Mouse (Mus musculus): ENCODE data around the gene Gabrr1.
"Not testable (repeated sequence)": the region's sequence is repeated elsewhere in the genome, so short reads cannot be mapped to it uniquely, and the experiment has no call there.

Gene Gabrr1

DNA sequence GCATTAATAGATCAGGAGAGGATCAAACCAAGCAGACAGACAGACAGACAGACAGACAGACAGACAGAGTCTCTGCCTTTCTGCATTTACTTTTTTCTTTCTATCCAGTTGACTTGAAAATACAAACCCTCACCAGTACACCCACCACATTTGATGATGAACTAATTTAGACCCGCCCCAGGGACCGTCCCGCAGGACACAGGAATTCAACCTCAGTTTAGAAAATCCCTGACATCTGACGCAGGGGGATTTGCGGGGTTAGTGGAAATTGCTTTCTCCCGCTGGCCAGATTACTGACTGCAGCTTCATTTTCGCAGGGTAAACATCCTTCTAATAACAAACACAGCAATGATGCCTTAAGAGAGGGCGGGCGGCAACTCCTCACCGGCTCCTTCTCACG, at the start of gene Gabrr1:
TSS of gene Gabrr1 (plus strand) at position 301 of the 400 bp plus-strand sequence.
- no peak for DNase-seq

DNA sequence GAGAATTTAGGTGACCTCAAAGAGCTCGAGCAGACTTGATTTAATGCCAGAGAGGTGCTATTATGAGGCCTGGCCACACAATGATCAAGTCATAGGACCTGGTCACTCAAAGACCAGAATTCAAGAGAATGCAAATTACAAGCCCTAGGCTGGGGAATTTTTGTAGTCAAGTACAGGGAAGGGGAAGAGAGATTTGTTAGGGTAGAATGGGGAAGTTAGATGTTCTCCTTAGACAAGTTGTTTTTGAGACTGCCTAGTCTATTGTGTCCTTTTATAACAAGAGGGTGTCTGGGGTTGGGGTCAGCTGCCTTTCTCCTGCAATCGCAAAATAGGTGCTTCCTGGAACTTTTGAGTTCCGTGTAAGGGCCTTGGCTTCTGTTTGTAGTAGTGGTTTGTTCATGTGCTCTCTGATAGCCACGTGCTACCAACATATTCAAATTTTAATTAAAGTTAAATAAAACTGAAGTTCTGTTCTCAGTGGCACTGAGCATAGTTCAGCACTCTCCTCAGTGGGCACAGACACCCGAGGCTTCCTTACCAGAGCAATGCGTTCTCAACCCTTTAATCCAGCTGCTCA, 33.1 kb upstream of the Gabrr1 start:
- DNase-seq = no peak

- DNase-seq = no peak
Measured at GRCm38 (mm10) chr4:33109720-33110458, 22.4 kb upstream of the Gabrr1 start.

DNA sequence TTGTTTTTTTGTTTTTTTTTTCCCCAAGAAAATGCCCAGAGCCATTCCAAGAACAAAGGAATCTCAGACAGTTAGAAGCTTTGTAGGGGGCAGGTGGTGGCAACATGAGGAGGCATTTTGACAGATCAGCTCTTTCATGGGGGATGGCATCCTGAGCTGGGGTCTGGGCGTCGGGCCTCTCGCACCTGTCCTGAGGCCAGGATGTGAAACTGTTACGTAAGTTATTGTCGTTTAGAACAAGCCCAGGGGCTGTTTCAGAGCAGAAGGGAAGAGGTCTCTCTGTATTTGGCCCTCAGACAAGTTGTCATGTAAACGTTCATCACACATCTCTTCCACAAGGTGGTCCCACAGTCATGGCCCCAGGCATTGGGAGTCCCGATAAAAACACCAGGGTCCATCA, 21.5 kb upstream of the Gabrr1 start:
- DNase-seq = no peak

DNA sequence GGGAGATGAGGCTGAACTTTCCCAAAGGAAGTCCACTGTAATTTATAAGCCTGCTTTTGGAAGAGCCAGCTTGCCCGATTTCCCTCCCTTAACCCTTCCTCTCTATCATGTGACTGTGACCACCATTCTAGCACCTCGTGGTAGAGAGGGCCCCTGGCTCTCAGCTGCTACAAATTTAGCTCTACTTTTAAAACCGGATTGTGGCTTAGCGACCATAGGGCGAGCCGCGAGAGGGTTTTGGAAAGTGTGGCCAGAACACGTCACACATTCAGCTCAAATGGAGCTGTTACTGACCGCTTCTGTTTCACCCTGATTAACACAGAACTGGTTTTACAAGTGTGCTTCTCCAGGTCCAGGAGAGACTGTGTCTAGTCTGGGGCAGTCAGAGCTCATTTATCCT, 21.0 kb upstream of the Gabrr1 start:
- DNase-seq = no peak

GRCm38 (mm10) chr4:33112866-33113265, 19.5 kb upstream of the Gabrr1 start:
- DNase-seq = not testable (repeated sequence)

- not testable (repeated sequence) for DNase-seq
Measured at GRCm38 (mm10) chr4:33119118-33119517, 13.2 kb upstream of the Gabrr1 start.

DNA sequence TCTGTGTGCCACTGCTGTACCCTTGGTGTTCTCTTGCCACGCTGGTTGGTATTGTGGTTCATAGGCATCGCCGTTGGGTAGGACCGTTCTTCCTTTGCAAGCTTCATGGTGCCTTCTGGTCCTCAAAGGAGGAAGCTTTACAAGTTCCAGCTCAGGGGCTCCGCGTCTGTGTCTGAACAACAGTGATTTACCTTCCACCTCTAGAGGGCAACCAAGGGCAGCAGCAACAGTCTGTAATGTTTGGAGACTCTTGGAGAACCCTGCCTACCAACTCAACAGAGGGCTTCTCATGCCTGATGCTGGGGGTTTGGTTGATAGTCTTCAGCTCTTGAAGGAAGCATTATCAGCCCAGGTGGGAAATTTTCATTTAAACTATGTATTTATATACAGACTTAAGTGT, 7.8 kb upstream of the Gabrr1 start:
- DNase-seq = no peak

DNA sequence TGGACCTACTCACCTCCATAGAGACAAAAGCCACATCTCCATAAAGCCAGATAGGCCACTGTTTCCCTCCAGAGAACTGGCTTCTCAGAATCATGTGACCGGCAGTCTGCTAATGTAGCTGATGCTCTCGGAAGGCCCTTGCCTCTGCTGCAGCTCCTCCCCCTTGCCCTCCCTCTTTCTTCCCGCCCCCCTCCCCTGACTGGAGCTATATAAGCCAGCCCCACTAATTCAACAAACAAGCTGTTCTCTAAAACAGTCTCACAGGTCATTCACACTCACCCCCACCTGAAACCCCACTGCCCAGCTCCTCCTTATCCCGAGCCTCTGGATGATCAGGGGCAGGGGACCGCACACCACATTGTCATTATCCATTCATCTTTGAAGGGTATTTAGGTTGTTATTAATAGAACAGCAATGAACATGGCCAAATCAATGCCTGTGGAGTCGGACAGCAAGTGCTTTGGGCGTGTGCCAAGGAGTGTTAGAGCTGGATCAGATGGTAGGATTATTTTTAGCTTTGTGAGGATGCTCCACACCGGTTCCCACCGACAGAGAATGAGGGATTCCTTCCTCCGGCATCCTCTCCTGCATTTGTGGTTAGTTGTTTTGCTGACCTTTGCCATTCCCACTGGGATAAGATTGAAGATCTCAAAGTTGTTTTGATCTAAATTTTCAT, 6.8 kb upstream of the Gabrr1 start:
- no peak for DNase-seq

DNA sequence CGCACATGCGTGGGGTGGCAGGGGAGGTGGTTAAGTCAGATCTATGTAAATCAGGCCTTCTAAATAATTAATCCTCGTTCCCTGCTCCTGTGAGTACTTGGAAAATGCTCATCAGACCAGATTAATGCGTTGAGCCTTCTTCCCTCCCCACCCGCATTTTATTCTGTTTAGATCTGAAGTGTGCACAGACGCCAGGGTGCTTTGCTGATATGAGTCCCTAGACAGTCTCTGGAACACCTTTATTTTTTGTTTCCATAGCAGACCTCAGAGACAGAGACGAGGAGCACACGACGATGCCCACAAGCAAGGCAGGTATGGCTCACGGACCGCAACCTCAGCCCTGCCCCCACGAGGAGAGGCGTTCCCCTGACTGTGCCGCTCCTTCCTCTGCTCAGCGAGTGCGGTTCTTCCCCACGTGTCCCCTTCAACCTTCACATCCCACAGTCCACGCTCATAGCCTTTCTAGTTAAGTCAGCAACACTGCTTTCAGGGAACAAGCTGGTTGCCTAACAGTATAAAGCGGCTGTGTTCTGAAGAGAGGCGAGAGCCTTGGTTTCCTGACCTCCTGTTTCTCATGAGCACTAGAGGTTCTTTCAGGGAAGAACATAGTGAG, 14.5 kb downstream of the Gabrr1 start:
- DNase-seq = no peak

- no peak for DNase-seq
Measured at GRCm38 (mm10) chr4:33147825-33148224, 15.5 kb downstream of the Gabrr1 start.

DNA sequence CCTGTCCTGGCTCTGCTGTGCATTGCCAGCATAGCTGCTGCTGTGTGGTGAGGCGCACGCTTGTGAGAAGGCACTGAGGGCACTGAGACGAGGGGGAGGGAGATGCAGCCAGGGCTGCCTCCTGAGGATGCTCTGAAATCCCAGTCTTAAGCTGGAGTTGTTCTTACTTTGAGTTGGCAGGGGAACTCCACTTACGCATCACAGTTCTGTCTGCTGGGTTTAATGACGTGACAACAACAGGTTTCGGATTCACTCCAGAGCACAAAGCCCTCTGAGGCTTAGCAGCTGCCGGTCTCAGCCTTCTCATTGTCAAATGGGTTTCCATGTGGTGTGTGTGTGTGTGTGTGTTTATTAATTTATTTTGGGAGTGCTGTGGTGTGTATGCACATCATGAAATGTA, 16.8 kb downstream of the Gabrr1 start:
- DNase-seq = no peak

GRCm38 (mm10) chr4:33152087-33153038, 20.0 kb downstream of the Gabrr1 start:
- DNase-seq = peak; percentile 74

- DNase-seq = no peak
Measured at GRCm38 (mm10) chr4:33183477-33183876, 51.2 kb downstream of the Gabrr1 start.

DNA sequence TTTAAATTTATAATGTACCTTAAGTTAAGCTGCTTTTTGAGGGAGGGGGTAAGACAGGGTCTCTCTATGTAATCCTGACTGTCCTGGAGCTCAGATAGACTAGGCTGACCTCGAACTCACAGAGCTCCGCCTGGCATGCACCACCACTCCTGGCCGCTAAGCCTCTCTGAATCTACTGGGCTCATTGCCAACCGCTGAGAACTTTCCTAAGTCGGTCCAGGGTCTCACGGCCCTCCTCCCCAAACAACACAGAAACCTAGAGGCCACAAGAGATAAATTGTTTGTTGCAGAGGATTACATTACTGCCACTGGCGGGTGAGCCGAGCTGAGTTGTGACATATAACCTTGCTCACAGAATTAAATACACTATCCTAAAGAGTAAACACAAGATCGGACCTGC, 55.8 kb downstream of the Gabrr1 start:
- no peak for DNase-seq

GRCm38 (mm10) chr4:33188781-33189734, 56.7 kb downstream of the Gabrr1 start:
- DNase-seq = peak; percentile 98

- no peak for DNase-seq
Measured at GRCm38 (mm10) chr4:33189735-33190036, 57.4 kb downstream of the Gabrr1 start, which contains the start of gene Pm20d2. TSS of gene Pm20d2 (minus strand) at chr4:33189737.

- no peak for DNase-seq
Measured at GRCm38 (mm10) chr4:33198117-33198516, 65.8 kb downstream of the Gabrr1 start.

DNA sequence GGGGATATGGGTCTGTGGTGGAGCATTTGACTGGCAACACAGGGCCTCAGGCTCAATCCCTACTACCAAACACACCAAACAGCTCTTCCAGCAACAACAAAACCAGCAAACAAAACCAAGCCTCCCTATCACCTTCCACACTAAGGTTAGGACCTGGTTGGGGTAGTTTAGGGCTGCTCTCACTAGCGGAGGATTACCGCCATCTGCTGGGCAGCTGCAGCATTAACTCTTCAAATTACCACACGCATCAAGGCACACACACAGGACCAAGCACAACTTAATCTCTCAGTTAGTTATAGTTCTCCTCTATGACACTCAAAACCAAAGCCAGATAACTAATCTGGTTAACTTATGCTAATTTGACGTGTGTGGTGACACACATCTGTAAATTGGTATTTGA, 72.4 kb downstream of the Gabrr1 start:
- no peak for DNase-seq

DNA sequence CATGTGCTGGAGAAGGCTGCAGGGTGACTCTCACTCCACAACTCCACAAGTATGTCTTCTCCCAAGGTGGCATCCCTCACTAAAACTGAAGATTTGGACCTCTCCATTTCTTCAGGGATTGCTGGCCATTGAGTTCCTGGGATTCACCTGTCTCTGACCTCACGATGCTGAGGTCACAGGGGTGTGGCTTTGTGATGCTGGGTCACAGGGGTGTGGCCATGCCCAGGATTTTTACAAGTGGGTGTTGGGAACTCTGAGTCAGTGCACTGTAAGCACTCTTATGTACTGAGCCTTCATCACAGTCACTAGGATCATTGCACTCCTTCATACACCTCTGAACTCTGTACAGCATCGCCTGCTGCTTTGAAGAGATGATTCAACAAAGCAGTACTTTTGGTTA, 75.2 kb downstream of the Gabrr1 start:
- no peak for DNase-seq
